Mouse (Mus musculus): ENCODE data around the gene Ccdc9b.

DNA sequence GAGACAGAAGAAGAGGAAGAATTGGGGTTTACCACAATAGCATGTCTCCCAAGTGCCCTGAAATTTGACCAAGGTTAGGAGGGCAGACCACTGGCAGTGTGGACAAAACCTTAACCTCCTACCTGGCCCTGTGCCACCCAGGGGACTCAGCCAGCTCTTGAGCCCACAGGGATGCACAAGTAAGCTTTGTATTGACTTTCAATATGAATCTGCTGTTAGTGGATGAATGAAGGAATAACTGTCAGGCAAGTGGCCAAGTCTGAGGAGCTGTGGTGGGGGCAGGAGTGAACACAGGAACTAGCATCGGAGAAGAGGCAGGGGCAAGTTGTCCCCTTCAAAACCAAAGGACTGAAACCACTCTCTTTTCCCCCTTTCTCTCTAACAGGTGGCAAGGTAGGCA lies 12.9 kb upstream of the Ccdc9b start:
- TF ChIP-seq GATA1 (IDR thresholded peaks at IDR 0.05; ENCODE audit: borderline replicate concordance, low read length) (no peak), FLI1 (IDR thresholded peaks at IDR 0.05; ENCODE audit: low read length) (no peak)

Data from megakaryocyte, embryonic 14.5 days (primary cell).